Mouse (Mus musculus): Measurements from ENCODE around the gene Mt2. TPM values are rescaled to one million over a fixed set of nuclear protein-coding genes. Genes with fewer than 3 reads are reported as not detected.

Gene Mt2
- total RNA-seq, 1 experiment from 2014 or later, result not detected

- ATAC-seq (replicated peaks; ENCODE audit: insufficient number of reproducible peaks, low FRiP score, low TSS enrichment, poor library complexity, severe bottlenecking), result no peak
These were observed 2.9 kb upstream of the Mt2 start for GRCm38 (mm10) chr8:94169547-94169946.

GRCm38 (mm10) chr8:94171321-94171755, 1.1 kb upstream of the Mt2 start:
- ATAC-seq (replicated peaks; ENCODE audit: insufficient number of reproducible peaks, low FRiP score, low TSS enrichment, poor library complexity, severe bottlenecking), result no peak

- no peak for ATAC-seq (replicated peaks; ENCODE audit: insufficient number of reproducible peaks, low FRiP score, low TSS enrichment, poor library complexity, severe bottlenecking)
These were observed 607 bp downstream of the Mt2 start for GRCm38 (mm10) chr8:94172809-94173732.

DNA sequence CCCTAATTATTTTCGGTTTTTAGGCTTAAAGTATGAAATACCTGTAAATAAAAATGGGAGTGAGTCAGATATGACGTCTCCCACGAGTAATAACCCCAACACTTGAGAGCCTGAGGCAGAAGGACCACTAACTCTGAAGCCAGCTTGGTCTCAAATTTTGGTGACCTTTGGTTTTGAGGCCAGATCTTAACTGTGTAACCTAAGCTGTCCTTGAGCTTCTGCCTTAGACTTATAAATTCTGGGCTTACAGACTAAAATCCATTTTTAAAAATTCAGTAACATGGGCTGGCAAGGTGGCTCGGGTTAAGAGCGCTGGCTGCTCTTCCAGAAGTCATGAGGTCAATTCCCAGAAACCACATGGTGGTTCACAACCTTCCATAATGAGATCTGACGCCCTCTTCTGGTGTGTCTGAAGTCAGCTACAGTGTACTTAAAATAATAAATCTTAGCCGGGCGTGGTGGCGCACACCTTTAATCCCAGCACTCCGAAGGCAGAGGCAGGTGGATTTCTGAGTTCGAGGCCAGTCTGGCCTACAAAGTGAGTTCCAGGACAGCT, 1.5 kb downstream of the Mt2 start:
- ATAC-seq (replicated peaks; ENCODE audit: insufficient number of reproducible peaks, low FRiP score, low TSS enrichment, poor library complexity, severe bottlenecking), result no peak

DNA sequence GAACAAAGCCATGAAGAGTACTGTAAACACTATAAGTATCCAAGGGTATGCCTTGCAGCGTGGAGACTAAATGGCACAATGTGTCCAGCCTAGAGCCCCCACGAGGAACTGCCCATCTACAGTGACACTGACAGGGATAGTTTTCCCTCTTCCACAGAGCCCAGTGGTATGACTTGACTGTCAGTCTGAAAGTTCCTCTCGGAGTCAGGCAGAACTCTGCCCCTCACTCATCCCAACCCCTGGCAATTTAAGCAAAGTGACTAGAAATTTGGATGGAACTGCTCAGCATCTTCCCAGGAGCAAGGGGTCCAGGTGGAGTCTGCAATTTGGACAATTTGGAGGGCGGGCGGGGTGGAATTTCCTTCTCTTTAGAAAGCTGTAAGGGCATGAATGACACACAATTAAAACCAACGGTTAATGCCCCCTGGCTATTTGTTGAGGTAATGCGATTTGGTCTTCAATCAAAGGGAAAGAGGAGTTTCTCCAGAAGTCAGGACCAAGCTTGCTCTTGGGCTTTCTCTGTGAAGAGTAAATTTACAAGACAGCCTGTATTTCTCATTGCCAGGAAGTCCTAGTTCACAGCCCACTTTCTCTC, 2.3 kb downstream of the Mt2 start:
- no peak for ATAC-seq (replicated peaks; ENCODE audit: insufficient number of reproducible peaks, low FRiP score, low TSS enrichment, poor library complexity, severe bottlenecking)

GRCm38 (mm10) chr8:94177716-94178390, 5.4 kb downstream of the Mt2 start:
- no peak for ATAC-seq (replicated peaks; ENCODE audit: insufficient number of reproducible peaks, low FRiP score, low TSS enrichment, poor library complexity, severe bottlenecking)

GRCm38 (mm10) chr8:94178857-94179712, 6.6 kb downstream of the Mt2 start, which contains the start of gene Mt1:
Mt1 (plus strand) TSS chr8:94179082.
- peak; percentile 90 for ATAC-seq (replicated peaks; ENCODE audit: insufficient number of reproducible peaks, low FRiP score, low TSS enrichment, poor library complexity, severe bottlenecking)

DNA sequence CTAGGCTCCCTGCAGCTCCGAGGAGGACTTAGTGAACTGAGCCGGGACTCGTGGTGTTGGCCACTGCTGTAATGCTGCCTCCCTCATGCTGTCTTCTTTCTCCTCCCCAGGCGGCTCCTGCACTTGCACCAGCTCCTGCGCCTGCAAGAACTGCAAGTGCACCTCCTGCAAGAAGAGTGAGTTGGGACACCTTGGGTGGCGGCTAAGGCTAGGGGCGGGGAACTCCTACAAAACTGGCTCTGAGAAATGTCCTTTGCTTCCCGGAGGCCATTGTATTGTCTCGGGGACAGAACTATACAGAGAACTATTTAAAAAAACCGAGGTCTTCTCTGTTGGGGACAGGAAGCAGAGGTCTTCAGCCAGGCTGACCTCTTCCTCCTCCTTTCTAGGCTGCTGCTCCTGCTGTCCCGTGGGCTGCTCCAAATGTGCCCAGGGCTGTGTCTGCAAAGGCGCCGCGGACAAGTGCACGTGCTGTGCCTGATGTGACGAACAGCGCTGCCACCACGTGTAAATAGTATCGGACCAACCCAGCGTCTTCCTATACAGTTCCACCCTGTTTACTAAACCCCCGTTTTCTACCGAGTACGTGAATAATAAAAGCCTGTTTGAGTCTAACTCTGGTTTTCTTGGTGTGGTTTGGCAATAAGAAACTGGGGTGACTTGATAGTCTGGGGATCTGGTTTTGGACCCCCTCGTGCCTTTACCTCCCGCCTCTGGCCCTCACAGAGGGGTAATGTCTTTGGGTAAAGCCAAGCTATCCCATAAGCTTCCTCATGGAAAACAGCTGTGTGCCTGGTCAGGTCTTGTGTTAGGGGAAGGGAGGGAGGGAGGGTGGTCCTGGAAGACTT, 7.5 kb downstream of the Mt2 start:
- ATAC-seq (replicated peaks; ENCODE audit: insufficient number of reproducible peaks, low FRiP score, low TSS enrichment, poor library complexity, severe bottlenecking), result no peak

DNA sequence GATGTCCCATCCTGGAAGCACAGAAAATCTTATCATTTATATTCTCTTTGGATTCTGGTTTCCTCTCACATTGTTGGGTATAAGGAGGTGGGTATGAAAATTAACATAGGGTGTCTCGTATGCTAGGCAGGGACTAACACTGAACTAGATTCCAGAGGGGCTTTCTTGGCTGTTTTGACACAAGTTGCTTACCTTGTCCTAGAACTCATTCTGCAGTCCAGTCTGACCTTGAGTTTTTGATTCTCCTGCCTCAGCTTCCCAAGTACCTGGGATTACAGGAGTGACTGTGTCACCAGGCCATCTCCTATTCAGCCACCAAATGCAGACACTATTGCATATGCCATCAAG, 8.1 kb downstream of the Mt2 start:
- no peak for ATAC-seq (replicated peaks; ENCODE audit: insufficient number of reproducible peaks, low FRiP score, low TSS enrichment, poor library complexity, severe bottlenecking)

DNA sequence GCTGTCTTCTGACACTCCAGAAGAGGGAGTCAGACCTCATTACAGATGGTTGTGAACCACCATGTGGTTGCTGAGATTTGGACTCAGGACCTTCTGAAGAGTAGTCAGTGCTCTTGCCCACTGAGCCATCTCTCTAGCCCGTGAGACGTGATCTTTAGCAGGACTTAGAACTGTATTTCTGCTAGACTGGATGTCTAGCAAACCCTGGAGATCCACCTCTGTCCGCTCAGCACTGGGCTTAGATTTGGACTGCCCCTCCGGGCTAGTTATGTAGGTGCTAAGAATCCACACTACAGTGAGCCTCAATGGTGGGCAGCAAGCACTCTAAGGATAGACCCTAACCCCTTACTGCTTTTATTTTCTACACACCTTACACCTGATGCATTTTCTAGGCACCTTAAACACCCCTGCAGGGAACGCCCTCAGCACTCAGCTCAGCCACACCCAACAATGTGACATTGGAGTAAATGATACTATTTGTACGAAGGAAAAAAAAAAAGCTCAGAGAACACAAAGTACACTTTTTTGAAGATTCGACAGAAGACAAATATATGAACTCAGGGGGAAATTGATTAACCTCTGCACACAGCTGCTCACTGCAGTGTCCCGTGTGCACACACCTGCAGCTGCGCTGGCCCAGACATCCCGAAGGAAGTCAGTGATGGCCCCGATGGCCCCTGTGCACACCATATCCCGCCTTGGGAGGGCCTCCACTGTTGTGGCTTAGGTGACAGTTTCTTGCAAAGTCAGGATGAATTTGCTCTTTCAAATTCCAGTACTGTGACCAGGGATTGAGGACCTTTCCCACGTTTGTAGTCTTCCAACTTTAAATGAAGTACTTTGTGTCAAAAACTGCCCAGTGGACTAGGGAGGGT, 9.8 kb downstream of the Mt2 start:
- no peak for ATAC-seq (replicated peaks; ENCODE audit: insufficient number of reproducible peaks, low FRiP score, low TSS enrichment, poor library complexity, severe bottlenecking)

- ATAC-seq (replicated peaks; ENCODE audit: insufficient number of reproducible peaks, low FRiP score, low TSS enrichment, poor library complexity, severe bottlenecking), result peak; percentile 67
These were observed 10.7 kb downstream of the Mt2 start for GRCm38 (mm10) chr8:94183117-94183516.

GRCm38 (mm10) chr8:94184357-94184843, 11.9 kb downstream of the Mt2 start:
- ATAC-seq (replicated peaks; ENCODE audit: insufficient number of reproducible peaks, low FRiP score, low TSS enrichment, poor library complexity, severe bottlenecking), result no peak

GRCm38 (mm10) chr8:94185791-94186190, 13.3 kb downstream of the Mt2 start:
- ATAC-seq (replicated peaks; ENCODE audit: insufficient number of reproducible peaks, low FRiP score, low TSS enrichment, poor library complexity, severe bottlenecking), result no peak

DNA sequence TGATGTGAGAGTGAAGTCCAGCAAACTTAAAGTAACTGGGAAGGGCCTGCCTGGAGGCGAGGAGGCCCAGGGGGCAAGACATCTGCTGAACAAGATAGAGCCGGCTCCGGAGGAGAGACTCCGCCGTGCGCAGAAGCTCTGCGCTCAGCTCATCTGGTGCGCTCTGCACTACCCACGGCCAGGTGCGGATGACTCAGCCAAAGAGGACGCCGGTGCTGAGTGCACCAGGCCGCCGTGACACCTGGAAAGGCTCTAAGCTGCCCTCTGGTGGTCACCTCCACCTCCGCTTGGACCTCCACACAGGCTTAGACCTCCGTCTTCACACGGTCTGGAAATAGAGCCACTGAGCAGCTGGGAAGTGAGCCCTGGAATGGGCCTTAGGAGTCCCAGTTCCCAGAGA, 14.1 kb downstream of the Mt2 start:
- no peak for ATAC-seq (replicated peaks; ENCODE audit: insufficient number of reproducible peaks, low FRiP score, low TSS enrichment, poor library complexity, severe bottlenecking)

GRCm38 (mm10) chr8:94187290-94188002, 15.0 kb downstream of the Mt2 start:
- no peak for ATAC-seq (replicated peaks; ENCODE audit: insufficient number of reproducible peaks, low FRiP score, low TSS enrichment, poor library complexity, severe bottlenecking)

Measured in monocyte, adult 5-6 weeks (primary cell).